Mouse (Mus musculus) cortical plate, adult 2 months (tissue): Measurements from ENCODE around the gene Lifr.

Experiments
- CTCF ChIP-seq: fragments of 200-500 bp; IDR thresholded peaks from 2 replicates; pipeline ENCODE4 v1.5.1; 2011; ENCODE audit warnings: mild to moderate bottlenecking, control low read depth, low read length; ENCODE audit not compliant: insufficient read depth; ENCODE audit errors: extremely low read depth
- POLR2A ChIP-seq: fragments of 200-500 bp; IDR thresholded peaks from 2 replicates; pipeline ENCODE4 v1.6.1; 2011; ENCODE audit warnings: mild to moderate bottlenecking, low read length, control low read depth; ENCODE audit not compliant: insufficient read depth; ENCODE audit errors: extremely low read depth

DNA sequence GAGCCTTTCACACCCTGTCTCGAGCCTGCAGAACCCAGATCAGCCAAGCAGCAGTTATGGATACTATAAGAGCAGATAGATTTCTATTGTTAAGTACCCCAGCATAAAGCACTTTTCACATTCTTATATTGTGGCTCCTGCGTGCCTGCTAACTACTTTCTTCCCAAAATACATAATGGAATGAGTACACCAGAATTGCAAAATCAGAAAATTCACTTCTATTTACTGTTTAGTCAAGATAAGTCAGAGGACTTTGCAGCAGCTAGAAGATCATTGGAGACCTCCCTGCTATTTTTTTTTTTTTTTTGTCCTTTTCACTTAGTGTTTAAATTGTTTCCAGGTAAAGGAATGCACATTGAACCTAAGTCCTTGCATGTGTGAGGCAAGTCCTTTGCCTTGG lies 38.3 kb upstream of the Lifr start:
- TF ChIP-seq CTCF (no peak), POLR2A (no peak)
